Mouse (Mus musculus): Measurements from ENCODE around the gene Cops9.
A peak's percentile ranks its signal among the peaks of the same experiment; 100 is the strongest.

DNA sequence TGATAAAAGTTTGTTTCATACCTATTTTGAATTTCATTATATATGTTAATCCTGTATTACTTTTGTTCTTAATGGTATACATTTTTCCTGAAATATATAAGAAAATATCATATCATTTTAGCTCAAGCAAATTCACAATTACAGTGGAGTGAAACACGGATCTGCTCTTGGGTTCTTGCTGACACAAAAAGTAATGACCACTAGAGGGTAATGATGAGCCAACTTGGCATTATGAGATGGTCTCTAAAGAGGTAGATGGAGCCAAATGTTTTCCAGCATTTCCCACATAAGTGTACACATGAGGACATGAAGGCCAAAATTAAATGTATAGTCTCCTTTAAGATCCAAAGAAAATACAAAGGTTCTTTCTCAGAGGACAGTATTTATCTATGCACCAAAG, 27.3 kb downstream of the Cops9 start:
- TF ChIP-seq POLR2A (IDR thresholded peaks at IDR 0.05; ENCODE audit: control insufficient read depth in 1 of 2, insufficient read depth in 1 of 2, low read depth in 1 of 2, low read length in 2 of 2, poor library complexity in 1 of 2) (no peak), CTCF (IDR thresholded peaks at IDR 0.05 in 2 of 3, conservative IDR thresholded peaks at IDR 0.05 in 1 of 3; ENCODE audit: control insufficient read depth in 1 of 3, insufficient read depth in 1 of 3, low read depth in 2 of 3, low read length in 3 of 3, poor library complexity in 1 of 3, severe bottlenecking in 1 of 3) (peak; percentile 16 to 85 (median 57); a peak in 5 of 6 replicates), RCOR1 (IDR thresholded peaks at IDR 0.05; ENCODE audit: low read depth, low read length) (no peak), GABPA (IDR thresholded peaks at IDR 0.05; ENCODE audit: low read depth, low read length) (no peak), UBTF (IDR thresholded peaks at IDR 0.05; ENCODE audit: borderline replicate concordance, insufficient read depth, low read depth, low read length) (no peak), POLR2AphosphoS5 (IDR thresholded peaks at IDR 0.05; ENCODE audit: borderline replicate concordance, low read depth, low read length) (no peak), USF2 (IDR thresholded peaks at IDR 0.05; ENCODE audit: borderline replicate concordance in 1 of 2, insufficient read depth in 1 of 2, low read depth in 1 of 2, low read length in 2 of 2) (no peak), ZKSCAN1 (IDR thresholded peaks at IDR 0.05; ENCODE audit: low read depth, low read length) (no peak), ZNF384 (IDR thresholded peaks at IDR 0.05; ENCODE audit: low read depth, low read length) (no peak)
